Mouse (Mus musculus): ENCODE results near the gene Cypt3. TPM values are rescaled to one million over a fixed set of nuclear protein-coding genes. Genes with fewer than 3 reads are reported as not detected.

Gene Cypt3
- not detected for total RNA-seq (2021)

DNA sequence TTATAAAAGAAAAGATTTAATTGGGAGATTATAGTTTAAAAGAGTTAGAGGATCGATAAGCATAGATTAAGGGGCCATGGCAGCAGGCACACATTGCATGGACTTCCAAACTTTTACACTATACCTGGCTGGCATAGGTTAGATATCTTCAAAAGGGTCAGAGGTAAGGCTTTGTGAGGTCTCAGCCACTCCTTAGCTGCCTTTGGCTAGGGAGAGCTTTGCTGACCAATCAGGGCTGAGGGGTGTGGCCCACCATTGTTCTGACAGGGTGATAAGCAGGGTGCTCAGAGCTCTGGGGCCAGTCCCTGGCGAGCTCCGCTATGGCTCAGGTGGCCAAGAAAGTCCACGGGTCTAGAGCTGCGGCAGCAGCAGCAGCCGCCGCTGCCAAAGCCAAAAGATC is at the start of gene Cypt3:
Cypt3 (plus strand) TSS at position 301 of the 400 bp plus-strand sequence.
- DNase-seq: no peak

DNA sequence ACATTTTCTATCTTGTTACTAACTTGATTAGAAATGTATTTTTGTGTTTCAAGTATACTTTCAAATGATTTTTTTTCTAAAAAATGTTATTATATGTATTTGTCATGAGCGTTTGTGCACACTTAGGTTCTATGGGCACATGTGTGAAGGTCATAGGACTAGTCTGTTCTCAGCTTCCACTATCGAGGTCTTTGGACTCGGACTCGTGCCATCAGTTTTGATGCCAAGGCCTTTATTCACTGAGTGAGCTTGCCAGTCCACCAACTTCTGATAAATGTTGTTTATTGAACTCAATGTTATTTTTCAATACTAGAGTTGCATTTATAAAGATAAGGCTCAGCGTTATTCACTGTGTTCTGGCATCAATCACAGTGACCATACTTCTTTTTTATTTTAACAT is 42.9 kb upstream of the Cypt3 start:
- no peak for DNase-seq

GRCm38 (mm10) chrX:153528399-153528798 is 30.0 kb upstream of the Cypt3 start:
- DNase-seq: peak in 1 of 2 experiments; percentile 2

- no peak for DNase-seq
Observed at GRCm38 (mm10) chrX:153556634-153557033, 1.8 kb upstream of the Cypt3 start.

DNA sequence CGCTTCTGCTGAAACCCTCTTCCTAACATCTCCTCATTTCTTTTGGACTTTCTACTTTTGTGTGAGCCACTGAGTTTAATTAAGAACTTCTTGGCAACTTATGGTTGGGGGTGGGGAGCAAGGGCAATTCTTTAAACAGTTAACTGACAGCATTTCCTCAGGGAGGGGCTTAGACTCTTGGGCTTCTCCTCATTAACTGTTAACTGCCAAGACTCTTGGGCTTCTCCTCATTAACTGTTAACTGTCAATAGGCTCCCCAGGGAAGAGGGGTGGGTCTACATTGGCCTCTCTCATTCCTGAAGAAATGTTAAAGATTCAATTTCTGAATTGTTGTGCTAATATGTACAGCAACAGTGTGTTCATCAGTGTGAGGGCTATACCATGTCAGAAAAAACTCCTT is 6.3 kb downstream of the Cypt3 start:
- no peak for DNase-seq

DNA sequence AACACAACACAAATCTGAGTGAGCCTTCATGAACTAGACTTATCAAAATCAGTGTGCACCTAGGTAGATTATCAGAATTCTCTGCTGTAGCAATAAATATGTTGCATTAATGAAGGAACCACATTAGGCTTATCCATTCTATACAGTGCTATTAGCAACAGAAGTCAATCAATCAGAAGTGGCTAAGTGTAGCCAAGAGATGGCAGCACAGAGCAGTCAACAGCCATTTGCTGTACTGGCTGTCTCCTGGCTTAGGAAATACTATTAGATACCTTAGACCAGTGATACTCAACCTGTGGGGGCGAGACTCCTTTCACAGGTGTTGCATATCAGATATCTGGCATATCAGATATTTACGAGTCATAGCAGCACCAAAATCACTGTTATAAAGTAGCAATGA is 41.2 kb downstream of the Cypt3 start:
- DNase-seq: no peak

Other genes with a start within 250 kb of the Cypt3 start
- 100 to 1,000 TPM; 232 to 242 TPM for gene Ubqln2, start 60.4 kb upstream of the Cypt3 start, total RNA-seq (2021)
- gene Kctd12b, start 137.8 kb downstream of the Cypt3 start, total RNA-seq (2021): 1 to 10 TPM; 3.2 to 3.9 TPM
- gene Nbdy, start 165.0 kb downstream of the Cypt3 start, total RNA-seq (2021): 10 to 100 TPM; 42.9 to 54.5 TPM